Mouse (Mus musculus): Measurements from ENCODE around the gene Plxdc1.
A peak's percentile ranks its signal among the peaks of the same experiment; 100 is the strongest.

DNA sequence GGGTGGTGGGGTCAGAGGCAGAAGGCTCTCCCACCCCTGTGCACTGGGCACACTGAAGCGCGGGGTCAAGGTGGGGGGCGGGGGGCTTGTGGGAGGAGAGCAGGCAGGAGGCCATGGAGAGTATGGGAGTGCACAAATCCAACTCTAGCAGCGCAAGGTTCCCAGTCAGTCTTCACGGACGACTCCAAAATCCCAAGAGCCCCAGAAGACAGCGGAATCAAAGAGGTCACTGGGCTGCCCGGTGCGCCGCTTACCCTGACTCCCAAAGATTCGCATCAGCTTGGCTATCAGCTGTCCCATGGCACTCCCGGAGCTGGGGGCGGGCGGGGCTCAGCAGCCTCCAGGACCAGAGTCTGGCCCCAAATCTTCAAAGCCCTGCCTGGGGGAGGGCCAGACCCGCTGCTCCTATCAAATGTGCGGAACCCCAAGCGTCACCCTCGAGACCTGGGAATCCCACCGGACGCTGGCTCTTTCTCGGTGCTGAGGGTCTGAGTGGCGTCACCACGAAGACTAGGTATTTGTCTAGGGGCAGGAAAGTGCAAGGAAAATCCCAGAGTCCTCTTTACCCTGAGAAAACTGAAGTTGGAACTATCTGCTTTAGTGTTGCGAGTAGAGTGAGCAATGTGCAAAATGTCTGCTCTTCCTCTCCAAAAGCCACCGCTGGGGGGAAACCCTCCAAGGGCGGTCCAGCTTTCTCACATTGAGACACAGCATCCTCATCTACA is 9.5 kb upstream of the Plxdc1 start, which contains the start of gene Arl5c:
- 0 out of 2 replicates have a peak, but pooled peaks have one; percentile 8 for TF ChIP-seq CTCF (conservative IDR thresholded peaks at IDR 0.05; ENCODE audit: low read length)
- no peak for TF ChIP-seq NANOG (IDR thresholded peaks at IDR 0.05; ENCODE audit: borderline replicate concordance, low read length)
- no peak for TF ChIP-seq POU5F1 (IDR thresholded peaks at IDR 0.05; ENCODE audit: borderline replicate concordance, low read length)

Measured in E14TG2a.4 (cell line).